Mouse (Mus musculus): ENCODE data around the gene Nek6.
A peak's percentile ranks its signal among the peaks of the same experiment; 100 is the strongest.

Nek6 gene

DNA sequence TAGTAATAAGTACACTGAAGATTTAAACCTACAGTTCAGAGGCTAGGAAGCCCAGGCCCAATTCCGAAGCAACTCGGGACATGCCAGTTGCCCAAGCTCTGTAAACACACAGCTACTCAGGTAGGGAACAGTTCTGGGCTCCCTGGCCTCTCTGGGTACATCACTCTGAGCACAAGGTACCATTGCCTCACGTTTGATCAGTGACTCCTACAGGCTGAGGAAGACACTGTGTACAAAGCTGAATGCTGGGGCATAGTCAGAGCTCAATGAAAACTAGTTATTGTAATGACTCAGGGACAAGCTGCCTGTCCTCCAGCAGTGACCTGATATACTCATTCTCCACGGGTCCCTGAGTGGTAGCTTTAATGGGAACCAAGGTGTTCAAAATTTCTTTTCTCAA, 109.6 kb downstream of the Nek6 start:
- no peak for DNase-seq (ENCODE audit: low spot score in 2 of 2)

DNA sequence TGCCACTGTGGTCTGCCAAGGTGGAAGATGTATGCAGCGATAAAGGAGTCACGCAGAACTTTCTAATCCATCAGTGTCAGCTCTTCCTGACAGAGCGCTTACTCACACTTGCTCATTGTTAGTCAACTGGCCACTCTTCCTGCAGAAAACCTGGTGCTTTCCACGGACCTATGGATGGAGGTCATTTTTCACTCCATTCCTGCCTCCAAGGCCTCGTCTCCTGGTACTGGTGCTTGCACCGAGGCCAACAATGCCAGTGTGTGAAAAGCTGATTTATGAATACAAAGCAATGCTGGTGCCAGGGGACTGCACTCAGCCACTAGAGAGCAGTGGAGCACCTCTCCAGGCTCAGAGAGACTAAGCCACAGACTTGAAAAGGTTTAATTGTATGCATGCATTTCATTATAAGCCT, 110.2 kb downstream of the Nek6 start:
- DNase-seq (ENCODE audit: low spot score in 2 of 2), result no peak

DNA sequence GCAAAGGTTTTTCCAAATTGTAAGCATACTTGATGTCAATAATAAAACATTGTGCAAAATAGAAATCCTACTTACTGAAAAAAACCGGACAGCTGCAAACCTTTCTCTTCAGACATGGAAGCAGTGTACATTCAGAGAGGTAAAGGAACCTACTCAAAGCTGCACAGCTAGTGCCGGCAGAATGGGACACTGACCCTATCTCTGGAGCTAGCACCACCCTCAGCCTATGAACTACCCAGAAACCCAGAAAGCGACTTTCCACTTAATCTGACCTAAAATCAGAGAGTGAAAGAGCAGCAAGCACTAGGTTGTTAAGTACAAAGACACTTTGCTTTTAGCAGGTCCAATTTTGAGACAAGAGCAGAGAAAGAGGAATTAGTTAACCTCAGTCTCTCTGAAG, 112.0 kb downstream of the Nek6 start:
- DNase-seq (ENCODE audit: low spot score in 2 of 2), result no peak

DNA sequence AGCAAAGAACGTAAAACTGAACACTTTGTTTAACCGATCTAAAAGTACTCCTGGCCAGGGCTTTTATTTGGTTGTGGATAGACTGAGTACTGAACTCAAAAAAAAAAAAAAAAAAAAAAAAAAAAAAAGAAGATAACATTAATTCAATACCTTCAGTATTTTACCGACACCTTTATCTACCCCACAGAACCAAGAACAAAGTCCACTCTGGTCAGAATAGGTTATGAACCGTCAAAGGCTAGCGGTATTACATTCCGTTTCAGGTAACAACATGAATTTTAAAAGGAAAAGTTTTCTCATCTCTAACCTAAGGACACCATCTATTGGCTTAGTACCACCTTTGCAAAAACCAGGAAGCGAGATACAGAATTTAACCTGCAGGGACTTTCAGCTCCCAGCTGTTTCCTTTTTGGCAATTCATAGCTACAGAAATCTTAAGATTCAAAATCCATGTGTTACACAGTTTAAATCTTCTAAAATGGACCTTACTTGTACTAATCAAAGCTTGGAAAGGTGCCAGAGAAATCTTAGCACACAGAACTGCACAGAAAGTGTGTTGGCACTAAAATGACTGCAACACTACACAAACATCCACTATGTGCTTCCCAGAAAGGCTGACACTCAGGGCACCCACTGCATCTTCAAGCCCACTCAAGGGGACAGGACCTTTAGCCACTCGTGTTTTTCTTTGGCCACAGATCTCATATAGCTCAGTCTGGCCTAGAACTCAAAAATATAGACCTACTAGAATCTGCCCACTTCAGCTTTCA, 112.6 kb downstream of the Nek6 start:
- no peak for DNase-seq (ENCODE audit: low spot score in 2 of 2)

DNA sequence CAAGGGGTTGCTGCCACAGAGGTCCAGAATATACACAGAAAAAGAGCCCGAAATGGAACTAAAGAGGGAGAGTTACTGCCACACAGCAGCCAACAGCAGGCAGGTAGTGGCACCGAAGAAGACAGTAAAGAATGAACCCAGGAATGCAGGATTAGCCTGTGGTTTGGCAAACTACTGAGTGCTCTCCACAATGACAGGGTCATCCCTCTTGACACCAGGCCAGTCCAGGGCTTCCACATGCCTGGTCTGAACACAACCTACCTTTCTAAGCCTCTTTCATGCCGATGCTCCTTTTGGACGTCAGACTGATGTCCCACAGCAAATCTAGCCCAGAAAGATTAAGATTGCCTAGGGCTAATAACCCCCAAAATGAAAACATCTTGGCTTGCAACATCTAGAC, 117.4 kb downstream of the Nek6 start:
- DNase-seq (ENCODE audit: low spot score in 2 of 2), result no peak

DNA sequence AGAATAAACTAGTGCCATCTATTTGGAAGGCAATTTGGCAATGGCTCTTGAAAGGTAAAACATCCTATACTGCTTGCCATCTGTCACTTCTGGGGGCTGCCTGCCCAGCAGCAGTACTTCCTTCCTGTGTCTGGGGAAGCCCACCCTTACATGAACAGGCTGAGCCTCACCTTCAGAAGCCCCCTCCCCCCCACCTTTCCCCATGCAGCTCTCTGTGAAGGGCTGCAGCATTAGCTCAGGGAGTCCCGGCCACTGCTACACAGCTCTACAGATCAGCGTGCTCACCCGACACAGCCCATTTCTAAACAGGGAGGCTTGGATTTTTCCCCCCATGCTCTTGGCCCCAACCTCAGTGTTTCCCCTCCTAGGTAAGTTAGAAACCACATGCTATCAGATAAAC, 118.0 kb downstream of the Nek6 start:
- DNase-seq (ENCODE audit: low spot score in 2 of 2), result no peak

DNA sequence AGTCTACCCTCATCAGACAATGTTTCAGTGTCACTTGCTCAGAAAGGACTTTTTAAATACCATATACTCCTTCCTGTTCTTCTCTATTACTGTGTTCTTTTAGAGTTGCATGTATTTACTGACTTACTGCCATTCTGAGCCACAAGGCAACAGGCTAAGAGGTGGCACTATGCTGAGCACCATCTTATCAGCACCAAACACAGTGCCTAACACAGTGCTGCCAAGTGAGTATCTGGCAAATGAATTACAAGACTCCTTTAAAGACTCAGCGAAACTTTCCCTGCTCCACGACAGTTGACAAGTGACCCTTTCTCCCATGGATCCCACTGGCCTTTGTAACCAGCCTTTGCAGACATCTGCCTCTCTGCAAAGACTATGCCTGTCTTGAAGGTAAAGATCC, 119.1 kb downstream of the Nek6 start:
- no peak for DNase-seq (ENCODE audit: low spot score in 2 of 2)

DNA sequence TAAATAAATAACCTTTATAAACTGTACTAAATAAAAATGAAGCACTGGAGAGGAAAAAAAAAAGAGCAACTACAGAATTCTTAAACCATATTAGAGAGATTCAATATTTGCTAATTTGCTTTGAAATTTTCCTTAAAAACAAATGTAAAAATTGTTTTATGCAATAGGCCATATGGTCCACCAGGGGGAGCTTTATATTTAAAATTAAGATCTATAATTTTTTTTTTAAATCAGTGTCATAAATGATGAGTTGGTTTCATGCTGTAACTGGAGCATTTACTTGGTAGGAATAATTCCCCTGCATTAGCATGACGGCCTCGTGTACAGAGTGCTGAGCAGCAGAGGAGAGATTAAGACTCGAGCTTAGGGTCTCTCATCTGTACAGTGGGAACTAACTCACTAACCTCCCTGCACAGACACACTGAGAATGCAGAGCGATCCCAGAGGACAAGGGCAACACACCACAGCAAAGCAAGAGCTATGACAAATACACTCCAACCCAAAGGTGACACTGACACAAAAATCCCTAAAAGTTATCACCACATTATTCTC, 126.3 kb downstream of the Nek6 start:
- DNase-seq (ENCODE audit: low spot score in 2 of 2), result no peak

DNA sequence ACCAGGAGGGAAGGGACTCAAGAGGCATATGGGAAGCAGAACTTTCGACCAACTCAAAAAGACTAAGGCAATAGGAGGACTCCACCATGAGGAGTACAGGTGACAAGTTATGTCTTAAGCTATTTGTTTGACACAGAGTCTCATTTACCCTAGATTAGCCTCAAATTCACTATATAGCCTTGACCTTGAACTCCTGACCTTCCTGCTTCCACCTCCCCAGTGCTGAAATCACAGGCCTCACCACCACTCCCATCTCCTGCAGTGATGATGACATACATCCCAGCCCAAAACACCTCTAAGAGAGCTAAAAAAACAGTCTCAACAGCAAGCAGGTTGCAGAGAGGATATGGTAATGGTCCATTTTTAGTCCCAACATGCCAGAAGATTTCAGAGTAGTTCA, 130.3 kb downstream of the Nek6 start:
- no peak for DNase-seq (ENCODE audit: low spot score in 2 of 2)

DNA sequence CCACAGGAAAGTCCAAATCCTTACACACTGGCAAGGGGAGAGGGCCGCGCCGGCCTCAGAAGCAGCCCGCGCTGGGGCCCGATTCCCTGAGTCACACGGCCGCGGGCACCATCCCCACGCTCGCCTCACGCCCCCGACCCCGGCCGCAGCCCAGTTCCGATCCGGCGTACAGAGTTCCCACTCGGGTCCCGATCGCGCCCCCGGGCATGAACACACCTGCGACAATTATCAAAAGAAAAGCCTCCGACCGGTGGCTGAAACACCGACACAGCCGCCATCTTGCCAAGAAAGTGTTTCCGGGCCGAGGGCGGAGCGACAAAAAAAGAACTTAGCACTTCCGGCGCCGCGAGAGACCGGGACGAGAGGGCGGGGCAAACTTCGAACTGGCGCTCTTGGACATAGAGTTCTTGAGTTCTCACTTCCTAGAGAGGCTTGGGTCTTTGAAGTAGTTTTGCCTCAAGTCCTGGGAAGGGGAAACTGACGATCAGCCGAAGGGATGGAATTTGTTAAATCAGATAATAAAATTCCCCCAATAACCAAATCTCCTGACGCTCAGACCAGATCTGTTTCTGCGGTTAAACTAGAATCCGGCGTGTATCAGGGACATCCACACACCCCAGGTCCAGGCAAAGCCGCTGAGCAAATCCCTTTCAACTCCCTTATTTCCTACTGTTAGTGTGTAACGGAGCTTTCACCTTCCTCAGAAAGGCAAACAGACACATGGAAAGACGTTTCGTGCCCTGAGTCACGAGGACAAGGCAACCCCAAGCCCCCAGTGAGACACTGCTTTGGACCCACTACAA, 132.4 kb downstream of the Nek6 start, which contains the start of gene Psmb7:
Gene Psmb7, minus strand, starts transcription at position 463 of the 803 bp plus-strand sequence.
- peak; percentile 86 to 89 for DNase-seq (ENCODE audit: low spot score in 2 of 2)

All from spleen, postnatal 36 days (tissue).